Mouse (Mus musculus): ENCODE data around the gene Treml2. TPM values are rescaled to one million over a fixed set of nuclear protein-coding genes. Genes with fewer than 3 reads are reported as not detected.

Treml2 gene
- polyA plus RNA-seq, 1 experiment from 2014 or later: 0.10 TPM

- H3K4me2 ChIP-seq (replicated peaks; ENCODE audit: low read depth): no peak overlapping the region
- no peaks in the 10 kb centered on the region for H3K27me3 ChIP-seq (ENCODE audit: control insufficient read depth, insufficient read depth, low read length)
- no peak overlapping the region for H3K4me3 ChIP-seq (ENCODE audit: low read depth, low read length)
- no peak for ATAC-seq (ENCODE audit: low FRiP score, low TSS enrichment)
- TF ChIP-seq CTCF (IDR thresholded peaks at IDR 0.05; ENCODE audit: low read depth): no peak
- no peak for TF ChIP-seq EP300 (optimal IDR thresholded peaks at IDR 0.05)
- no peak overlapping the region for H3K9ac ChIP-seq (ENCODE audit: low read length)
- 91% methylated on average over 7 of the region's 7 CpGs for WGBS
- DNase-seq (ENCODE audit: low spot score): no peak
- H3K9me3 ChIP-seq (ENCODE audit: control insufficient read depth, low read length): 0 out of 2 replicates have a peak, but pooled peaks cover 2% of the 10 kb centered on the region
- H3K27ac ChIP-seq (replicated peaks): no peak overlapping the region
- no peaks in the 10 kb centered on the region for H3K36me3 ChIP-seq (ENCODE audit: control insufficient read depth, insufficient read depth, low read length)
- no peaks in the 10 kb centered on the region for H3K4me1 ChIP-seq (replicated peaks; ENCODE audit: control insufficient read depth, insufficient read depth)
Measured at GRCm38 (mm10) chr17:48264662-48265061, 34.6 kb upstream of the Treml2 start.

DNA sequence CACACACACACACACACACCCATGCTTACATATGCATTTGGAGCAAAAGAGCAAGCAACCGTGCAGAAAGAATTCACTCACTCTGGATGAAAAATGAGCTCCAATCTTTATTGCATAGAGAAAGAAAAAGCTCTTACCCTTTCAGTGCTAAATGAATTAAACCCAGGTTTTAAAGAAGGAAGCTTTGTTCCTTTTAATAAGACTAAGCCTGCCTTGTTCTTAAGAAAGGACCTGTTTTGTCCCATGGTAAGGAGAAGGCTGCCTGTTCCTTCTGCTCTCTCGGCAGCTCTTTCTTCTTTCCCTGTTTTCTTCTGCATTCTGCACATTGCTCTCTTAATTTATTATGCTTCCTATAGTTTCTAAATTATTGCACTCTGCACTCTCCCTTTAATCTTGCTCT is 33.2 kb upstream of the Treml2 start:
- Histone ChIP-seq H3K9me3 (ENCODE audit: control insufficient read depth, low read length) (no peaks in the 10 kb centered on the region), H3K27me3 (ENCODE audit: control insufficient read depth, insufficient read depth, low read length) (no peaks in the 10 kb centered on the region), H3K4me1 (replicated peaks; ENCODE audit: control insufficient read depth, insufficient read depth) (no peaks in the 10 kb centered on the region), H3K4me3 (ENCODE audit: low read depth, low read length) (no peak overlapping the region), H3K36me3 (ENCODE audit: control insufficient read depth, insufficient read depth, low read length) (no peaks in the 10 kb centered on the region), H3K27ac (replicated peaks) (no peak overlapping the region), H3K4me2 (replicated peaks; ENCODE audit: low read depth) (no peak overlapping the region), H3K9ac (ENCODE audit: low read length) (no peak overlapping the region)
- WGBS: 13% methylated on average over 2 of the region's 2 CpGs
- DNase-seq (ENCODE audit: low spot score): no peak
- no peak for TF ChIP-seq CTCF (IDR thresholded peaks at IDR 0.05; ENCODE audit: low read depth)
- no peak for TF ChIP-seq EP300 (optimal IDR thresholded peaks at IDR 0.05)
- ATAC-seq (ENCODE audit: low FRiP score, low TSS enrichment): no peak

DNA sequence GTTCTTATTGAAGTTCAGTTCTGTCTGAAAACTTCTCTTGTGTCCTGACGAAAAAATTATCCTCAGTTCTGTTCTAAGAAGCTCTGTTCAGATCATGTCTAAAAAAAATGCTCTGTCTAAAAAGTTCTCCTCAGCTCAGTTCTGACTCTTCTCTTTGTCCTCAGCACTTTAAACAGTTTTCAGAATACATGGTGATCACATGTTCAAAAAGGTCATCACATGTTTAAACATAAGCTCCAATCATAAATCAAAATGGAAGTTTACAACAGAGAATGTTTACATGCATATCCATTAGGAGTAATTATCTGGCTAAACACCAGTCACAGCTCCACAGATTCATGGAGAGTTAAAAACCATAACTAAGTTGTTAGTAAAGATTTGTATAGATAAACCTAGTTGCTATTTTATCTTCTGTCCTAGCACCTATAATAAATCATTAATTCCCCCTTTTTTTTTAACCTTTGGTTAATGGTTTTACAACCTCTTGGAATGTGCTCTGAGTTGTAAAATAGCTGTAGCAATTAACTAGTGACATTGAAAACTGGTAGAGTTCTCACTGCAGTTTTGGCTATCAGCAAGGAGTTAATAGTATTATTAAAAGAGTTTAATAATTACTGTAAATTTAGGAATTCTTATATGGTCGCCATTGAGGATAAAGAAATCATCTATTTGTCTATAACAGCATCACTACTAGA is 32.5 kb upstream of the Treml2 start:
- Histone ChIP-seq H3K27ac (replicated peaks) (no peak overlapping the region), H3K9me3 (ENCODE audit: control insufficient read depth, low read length) (no peaks in the 10 kb centered on the region), H3K4me1 (replicated peaks; ENCODE audit: control insufficient read depth, insufficient read depth) (no peaks in the 10 kb centered on the region), H3K9ac (ENCODE audit: low read length) (no peak overlapping the region), H3K36me3 (ENCODE audit: control insufficient read depth, insufficient read depth, low read length) (no peaks in the 10 kb centered on the region), H3K27me3 (ENCODE audit: control insufficient read depth, insufficient read depth, low read length) (no peaks in the 10 kb centered on the region), H3K4me3 (ENCODE audit: low read depth, low read length) (no peak overlapping the region), H3K4me2 (replicated peaks; ENCODE audit: low read depth) (no peak overlapping the region)
- TF ChIP-seq CTCF (IDR thresholded peaks at IDR 0.05; ENCODE audit: low read depth) (no peak), EP300 (optimal IDR thresholded peaks at IDR 0.05) (no peak)
- 28% methylated on average over 2 of the region's 2 CpGs for WGBS
- DNase-seq (ENCODE audit: low spot score) (no peak), ATAC-seq (ENCODE audit: low FRiP score, low TSS enrichment) (no peak)

DNA sequence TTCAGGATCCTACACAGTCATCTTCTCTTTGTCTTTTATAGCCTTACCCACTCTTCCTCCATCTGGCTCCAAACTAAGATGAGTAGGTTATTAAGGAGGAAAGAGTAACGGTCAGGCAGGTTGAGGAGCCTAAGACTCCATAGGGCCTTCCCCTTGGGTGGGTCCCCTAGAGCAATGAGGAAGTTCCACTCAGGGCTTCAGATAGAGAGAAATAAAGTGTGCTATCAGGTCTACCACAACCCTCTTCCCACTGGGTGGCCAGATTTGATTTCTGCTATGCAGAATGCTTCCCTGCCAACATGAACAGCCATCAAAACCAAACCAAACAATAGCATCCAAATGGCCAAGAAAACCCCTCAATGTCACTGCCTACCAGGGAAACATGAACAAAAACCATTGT is 31.7 kb upstream of the Treml2 start:
- Histone ChIP-seq H3K36me3 (ENCODE audit: control insufficient read depth, insufficient read depth, low read length) (no peaks in the 10 kb centered on the region), H3K27me3 (ENCODE audit: control insufficient read depth, insufficient read depth, low read length) (no peaks in the 10 kb centered on the region), H3K27ac (replicated peaks) (no peak overlapping the region), H3K9ac (ENCODE audit: low read length) (no peak overlapping the region), H3K4me3 (ENCODE audit: low read depth, low read length) (no peak overlapping the region), H3K4me2 (replicated peaks; ENCODE audit: low read depth) (no peak overlapping the region), H3K4me1 (replicated peaks; ENCODE audit: control insufficient read depth, insufficient read depth) (no peaks in the 10 kb centered on the region), H3K9me3 (ENCODE audit: control insufficient read depth, low read length) (no peaks in the 10 kb centered on the region)
- 74% methylated on average over 1 of the region's 1 CpGs for WGBS
- DNase-seq (ENCODE audit: low spot score) (no peak), ATAC-seq (ENCODE audit: low FRiP score, low TSS enrichment) (no peak)
- TF ChIP-seq EP300 (optimal IDR thresholded peaks at IDR 0.05): no peak
- no peak for TF ChIP-seq CTCF (IDR thresholded peaks at IDR 0.05; ENCODE audit: low read depth)

DNA sequence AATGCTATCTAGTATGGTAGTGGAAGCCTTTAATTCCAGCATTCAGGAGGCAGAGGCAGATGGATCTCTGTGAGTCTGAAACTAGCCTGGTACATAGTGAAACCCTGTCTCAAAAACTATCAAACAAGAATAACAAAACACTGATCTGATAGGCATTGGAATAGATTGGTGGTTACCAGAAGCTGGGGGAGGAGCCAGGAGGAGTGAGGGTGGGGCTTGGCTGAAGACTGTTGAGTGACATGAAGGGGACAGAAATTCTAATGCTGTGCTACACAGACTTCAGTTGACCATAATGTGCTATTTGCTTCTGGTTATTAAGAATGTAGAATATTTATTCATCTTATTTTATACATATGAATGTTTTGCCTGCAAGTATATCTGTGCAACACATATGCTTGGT is 31.0 kb upstream of the Treml2 start:
- H3K4me2 ChIP-seq (replicated peaks; ENCODE audit: low read depth): no peak overlapping the region

DNA sequence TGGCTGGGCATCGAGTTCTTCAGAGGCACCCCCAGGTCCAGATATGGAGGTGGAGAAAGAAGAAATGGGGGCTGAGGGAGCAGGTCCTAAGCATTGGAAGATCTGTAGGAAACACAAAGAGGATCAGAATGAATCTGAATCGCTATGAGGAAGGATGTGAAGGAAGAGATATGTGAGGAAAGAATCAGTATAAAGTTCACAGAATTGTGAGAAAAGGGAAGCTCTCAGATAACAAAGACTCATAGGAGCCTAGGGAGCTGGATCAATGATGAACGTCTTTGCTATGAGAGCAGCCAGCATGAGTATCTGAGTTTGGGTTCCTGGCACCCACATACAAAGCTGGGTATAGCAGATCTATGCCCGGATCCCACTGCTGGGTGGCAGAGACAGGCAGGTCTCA is 29.5 kb upstream of the Treml2 start:
- Histone ChIP-seq H3K4me2 (replicated peaks; ENCODE audit: low read depth) (no peak overlapping the region), H3K4me3 (ENCODE audit: low read depth, low read length) (no peak overlapping the region), H3K4me1 (replicated peaks; ENCODE audit: control insufficient read depth, insufficient read depth) (no peaks in the 10 kb centered on the region), H3K27ac (replicated peaks) (no peak overlapping the region), H3K27me3 (ENCODE audit: control insufficient read depth, insufficient read depth, low read length) (no peaks in the 10 kb centered on the region), H3K9me3 (ENCODE audit: control insufficient read depth, low read length) (no peaks in the 10 kb centered on the region), H3K9ac (ENCODE audit: low read length) (no peak overlapping the region), H3K36me3 (ENCODE audit: control insufficient read depth, insufficient read depth, low read length) (no peaks in the 10 kb centered on the region)
- DNase-seq (ENCODE audit: low spot score) (no peak), ATAC-seq (ENCODE audit: low FRiP score, low TSS enrichment) (no peak)
- TF ChIP-seq CTCF (IDR thresholded peaks at IDR 0.05; ENCODE audit: low read depth): no peak
- TF ChIP-seq EP300 (optimal IDR thresholded peaks at IDR 0.05): no peak
- WGBS: 66% methylated on average over 4 of the region's 4 CpGs

More for the DNA sequence above, 31.0 kb upstream of the Treml2 start:
- DNase-seq (ENCODE audit: low spot score) (no peak), ATAC-seq (ENCODE audit: low FRiP score, low TSS enrichment) (no peak)
- H3K27me3 ChIP-seq (ENCODE audit: control insufficient read depth, insufficient read depth, low read length): no peaks in the 10 kb centered on the region
- H3K9me3 ChIP-seq (ENCODE audit: control insufficient read depth, low read length): no peaks in the 10 kb centered on the region
- H3K27ac ChIP-seq (replicated peaks): no peak overlapping the region
- H3K4me3 ChIP-seq (ENCODE audit: low read depth, low read length): no peak overlapping the region
- TF ChIP-seq CTCF (IDR thresholded peaks at IDR 0.05; ENCODE audit: low read depth) (no peak), EP300 (optimal IDR thresholded peaks at IDR 0.05) (no peak)
- no peak overlapping the region for H3K9ac ChIP-seq (ENCODE audit: low read length)
- H3K4me1 ChIP-seq (replicated peaks; ENCODE audit: control insufficient read depth, insufficient read depth): no peaks in the 10 kb centered on the region
- H3K36me3 ChIP-seq (ENCODE audit: control insufficient read depth, insufficient read depth, low read length): no peaks in the 10 kb centered on the region
